Comparison of ENCODE assay signal across 14 mouse cellular contexts in the genomic region with DNA sequence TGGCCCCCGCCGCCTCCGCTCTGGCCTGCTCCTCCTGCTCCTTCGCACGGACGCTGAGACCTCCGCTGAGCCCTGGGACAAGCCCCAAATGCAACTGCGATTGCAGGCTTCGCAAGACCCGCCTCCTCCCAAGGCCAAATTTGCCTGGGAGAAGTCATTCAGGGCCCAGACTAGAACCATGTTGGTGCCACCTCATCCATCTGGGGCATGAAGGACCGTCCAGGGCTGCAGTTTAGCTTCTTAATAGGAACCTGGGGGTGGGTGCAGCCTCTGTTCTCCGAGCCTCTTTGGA. TPM values are rescaled to one million over a fixed set of nuclear protein-coding genes. Genes with fewer than 3 reads are reported as not detected.
DNase-seq lines count a peak whose midpoint lies in the region; ATAC-seq and TF ChIP-seq lines count a peak whose summit lies in the region.
"Had no signal": no experiment of that assay in that cellular context is flagged by ENCODE, and none has a peak within 500 bp of the region (broad histone marks: within the 10 kb centered on the region; RNA-seq: fewer than 3 reads in every experiment).

No protein-coding gene starts in this region.

- no peak for DNase-seq in heart, adult 2 months
- DNase-seq in ES-CJ7 (ENCODE audit: low read depth, low spot score), result peak; percentile 26
- no peak for DNase-seq in spleen, adult 18-20 months
- DNase-seq in left cerebral cortex, adult 8-10 months (ENCODE audit: low spot score in 2 of 2), result no peak
- no peak for DNase-seq in right cerebral cortex, adult 18-20 months
- DNase-seq: gastrocnemius, postnatal 25 days; layer of hippocampus, postnatal 36 days; lung, postnatal 36 days had no signal

- no peaks in the 10 kb centered on the region for H3K79me2 ChIP-seq in heart, adult 2 months (replicated peaks; ENCODE audit: control insufficient read depth, insufficient read depth, low read length)

- no peak overlapping the region for H3K27ac ChIP-seq in heart, embryonic 15.5 days
- H3K27ac ChIP-seq in heart, adult 2 months, result no peak overlapping the region
- peak overlapping the region; percentile 89 for H3K27ac ChIP-seq in embryonic facial prominence, embryonic 13.5 days
- peak overlapping the region; percentile 83 for H3K27ac ChIP-seq in limb, embryonic 12.5 days

- H3K9ac ChIP-seq in heart, embryonic 15.5 days, result no peak overlapping the region
- H3K9ac ChIP-seq in heart, adult 2 months (ENCODE audit: low read depth, low read length), result no peak overlapping the region
- H3K9ac ChIP-seq in embryonic facial prominence, embryonic 13.5 days, result peak overlapping the region; percentile 87
- peak overlapping the region; percentile 78 for H3K9ac ChIP-seq in limb, embryonic 12.5 days (replicated peaks)

- H3K4me3 ChIP-seq in heart, embryonic 15.5 days, result peak overlapping the region; percentile 6; the same call in 1 of the 2 replicates
- no peak overlapping the region for H3K4me3 ChIP-seq in heart, adult 2 months
- peak overlapping the region; percentile 66 for H3K4me3 ChIP-seq in embryonic facial prominence, embryonic 13.5 days
- peak overlapping the region; percentile 65 for H3K4me3 ChIP-seq in limb, embryonic 12.5 days (replicated peaks)

- TF ChIP-seq CTCF in heart, adult 2 months (IDR thresholded peaks at IDR 0.05), result no peak

- no peaks in the 10 kb centered on the region for H3K9me3 ChIP-seq in heart, embryonic 15.5 days (replicated peaks)
- H3K9me3 ChIP-seq in embryonic facial prominence, embryonic 13.5 days, result no peaks in the 10 kb centered on the region
- H3K9me3 ChIP-seq in limb, embryonic 12.5 days, result no peaks in the 10 kb centered on the region
- H3K9me3 ChIP-seq: G1E had no signal

- intact Hi-C loops in heart, adult 2 months (cut with DNase I), result no loop called here

- WGBS in heart, embryonic 15.5 days, result 8% methylated on average over 12 of the region's 12 CpGs
- 24% methylated on average over 12 of the region's 12 CpGs for WGBS in heart, adult 2 months
- WGBS in embryonic facial prominence, embryonic 13.5 days, result 10% methylated on average over 12 of the region's 12 CpGs
- 5% methylated on average over 12 of the region's 12 CpGs for WGBS in limb, embryonic 12.5 days

- peaks cover 35% of the 10 kb centered on the region for H3K4me1 ChIP-seq in heart, embryonic 15.5 days (replicated peaks)
- H3K4me1 ChIP-seq in heart, adult 2 months (ENCODE audit: control insufficient read depth, insufficient read depth, low read length), result no peaks in the 10 kb centered on the region
- peaks cover 71% of the 10 kb centered on the region for H3K4me1 ChIP-seq in embryonic facial prominence, embryonic 13.5 days
- peaks cover 72% of the 10 kb centered on the region for H3K4me1 ChIP-seq in limb, embryonic 12.5 days (replicated peaks)

- H3K36me3 ChIP-seq in heart, embryonic 15.5 days, result no peaks in the 10 kb centered on the region
- H3K36me3 ChIP-seq in heart, adult 2 months (ENCODE audit: control insufficient read depth, insufficient read depth, low read length), result no peaks in the 10 kb centered on the region
- H3K36me3 ChIP-seq in embryonic facial prominence, embryonic 13.5 days, result peaks cover 15% of the 10 kb centered on the region; the same call in 1 of the 2 replicates
- H3K36me3 ChIP-seq in limb, embryonic 12.5 days, result no peaks in the 10 kb centered on the region
- H3K36me3 ChIP-seq: G1E had no signal

- ATAC-seq in heart, embryonic 15.5 days (replicated peaks; ENCODE audit: insufficient number of reproducible peaks, insufficient read depth, low FRiP score, low read depth), result no peak
- ATAC-seq in embryonic facial prominence, embryonic 13.5 days (ENCODE audit: insufficient number of reproducible peaks, insufficient read depth, low FRiP score, low TSS enrichment, low read depth), result no peak
- ATAC-seq in limb, embryonic 12.5 days (ENCODE audit: insufficient number of reproducible peaks, insufficient read depth, low FRiP score, low TSS enrichment, low read depth), result no peak
- ATAC-seq: intestine, embryonic 16.5 days had no signal

- no peak for TF ChIP-seq POLR2A in heart, adult 2 months (IDR thresholded peaks at IDR 0.05; ENCODE audit: insufficient read depth, low read depth, low read length)

- TF ChIP-seq EP300 in heart, adult 2 months (IDR thresholded peaks at IDR 0.05; ENCODE audit: insufficient read depth, low read depth, low read length), result no peak

- peaks cover 100% of the 10 kb centered on the region for H3K27me3 ChIP-seq in heart, embryonic 15.5 days
- peaks cover 18% of the 10 kb centered on the region for H3K27me3 ChIP-seq in heart, adult 2 months (ENCODE audit: control insufficient read depth, insufficient read depth, low read length)
- H3K27me3 ChIP-seq in embryonic facial prominence, embryonic 13.5 days, result peaks cover 79% of the 10 kb centered on the region
- peaks cover 94% of the 10 kb centered on the region for H3K27me3 ChIP-seq in limb, embryonic 12.5 days

- no peak overlapping the region for H3K4me2 ChIP-seq in heart, embryonic 15.5 days
- peak overlapping the region; percentile 82 for H3K4me2 ChIP-seq in embryonic facial prominence, embryonic 13.5 days
- H3K4me2 ChIP-seq in limb, embryonic 12.5 days, result peak overlapping the region; percentile 93

RNA-seq across cellular contexts. Expression of a gene that starts 2.8 kb away (rescaled TPM):
- 3.8 and 11.1 TPM in 2 replicates for polyA plus RNA-seq in heart, embryonic 15.5 days (2015; fragmentation: Nextera tagmentation; extraction: Ambion mirVana)
- total RNA-seq in heart, adult 2 months (2021), result under 1 TPM; 0.68 to 0.89 TPM
- 0.38 and 2.3 TPM in 2 replicates for polyA plus RNA-seq in heart, adult 2 months (2012; rRNA removed)
- polyA plus RNA-seq in embryonic facial prominence, embryonic 13.5 days (2015; fragmentation: Nextera tagmentation; extraction: Ambion mirVana), result 152 and 159 TPM in 2 replicates
- polyA plus RNA-seq in limb, embryonic 12.5 days (2016; fragmentation: Nextera tagmentation; extraction: Ambion mirVana), result 82.4 and 105 TPM in 2 replicates
- total RNA-seq in left cerebral cortex, adult 8-10 months (2022), result 1 to 10 TPM in 2 of 4 experiments, under 1 TPM in 2; 0.94 to 1.6 (median 1.2) TPM
- total RNA-seq: common myeloid progenitor, adult 5-6 weeks; G1E had no signal
- polyA plus RNA-seq: G1E had no signal

RNA-seq across cellular contexts. Expression of a gene that starts 8.6 kb away (rescaled TPM):
- 0.24 and 0.96 TPM in 2 replicates for polyA plus RNA-seq in heart, embryonic 15.5 days (2015; fragmentation: Nextera tagmentation; extraction: Ambion mirVana)
- not detected for total RNA-seq in heart, adult 2 months (2021)
- polyA plus RNA-seq in heart, adult 2 months (2012; rRNA removed), result 0.21 and 0.53 TPM in 2 replicates
- 32.3 and 34.8 TPM in 2 replicates for polyA plus RNA-seq in embryonic facial prominence, embryonic 13.5 days (2015; fragmentation: Nextera tagmentation; extraction: Ambion mirVana)
- 17.5 and 22.1 TPM in 2 replicates for polyA plus RNA-seq in limb, embryonic 12.5 days (2016; fragmentation: Nextera tagmentation; extraction: Ambion mirVana)
- total RNA-seq in left cerebral cortex, adult 8-10 months (2022), result 100 to 1,000 TPM; 271 to 280 (median 273) TPM
- total RNA-seq: common myeloid progenitor, adult 5-6 weeks; G1E; gastrocnemius, postnatal 25 days had no signal

RNA-seq across cellular contexts. Expression of a gene that starts 10.8 kb away (rescaled TPM):
- 116 and 117 TPM in 2 replicates for polyA plus RNA-seq in heart, embryonic 15.5 days (2015; fragmentation: Nextera tagmentation; extraction: Ambion mirVana)
- 100 to 1,000 TPM; 111 to 118 TPM for total RNA-seq in heart, adult 2 months (2021)
- polyA plus RNA-seq in heart, adult 2 months (2012; rRNA removed), result 129 and 145 TPM in 2 replicates
- polyA plus RNA-seq in embryonic facial prominence, embryonic 13.5 days (2015; fragmentation: Nextera tagmentation; extraction: Ambion mirVana), result 169 and 178 TPM in 2 replicates
- polyA plus RNA-seq in limb, embryonic 12.5 days (2016; fragmentation: Nextera tagmentation; extraction: Ambion mirVana), result 142 and 151 TPM in 2 replicates
- 100 to 1,000 TPM; 103 to 117 (median 109) TPM for total RNA-seq in left cerebral cortex, adult 8-10 months (2022)

RNA-seq across cellular contexts. Expression of a gene that starts 14.9 kb away (rescaled TPM):
- polyA plus RNA-seq in heart, embryonic 15.5 days (2015; fragmentation: Nextera tagmentation; extraction: Ambion mirVana), result 684 and 768 TPM in 2 replicates
- 1,000 to 10,000 TPM; 1,480 to 1,595 TPM for total RNA-seq in heart, adult 2 months (2021)
- 439 and 626 TPM in 2 replicates for polyA plus RNA-seq in heart, adult 2 months (2012; rRNA removed)
- polyA plus RNA-seq in embryonic facial prominence, embryonic 13.5 days (2015; fragmentation: Nextera tagmentation; extraction: Ambion mirVana), result 987 and 1,032 TPM in 2 replicates
- 882 and 891 TPM in 2 replicates for polyA plus RNA-seq in limb, embryonic 12.5 days (2016; fragmentation: Nextera tagmentation; extraction: Ambion mirVana)
- 1,000 to 10,000 TPM in 1 of 4 experiments, 100 to 1,000 TPM in 3; 847 to 1,003 (median 930) TPM for total RNA-seq in left cerebral cortex, adult 8-10 months (2022)

RNA-seq across cellular contexts. Expression of a gene that starts 18.9 kb away (rescaled TPM):
- polyA plus RNA-seq in heart, embryonic 15.5 days (2015; fragmentation: Nextera tagmentation; extraction: Ambion mirVana), result 8.7 and 12.7 TPM in 2 replicates
- 1 to 10 TPM; 8.1 to 8.6 TPM for total RNA-seq in heart, adult 2 months (2021)
- polyA plus RNA-seq in heart, adult 2 months (2012; rRNA removed), result 18.8 and 21.2 TPM in 2 replicates
- 28.2 and 30.8 TPM in 2 replicates for polyA plus RNA-seq in embryonic facial prominence, embryonic 13.5 days (2015; fragmentation: Nextera tagmentation; extraction: Ambion mirVana)
- polyA plus RNA-seq in limb, embryonic 12.5 days (2016; fragmentation: Nextera tagmentation; extraction: Ambion mirVana), result 26.8 and 27.3 TPM in 2 replicates
- 10 to 100 TPM; 39.1 to 42.8 (median 40.4) TPM for total RNA-seq in left cerebral cortex, adult 8-10 months (2022)

Comparison
In these comparisons a context has a peak if more than half of its experiments do, and no peak if none do; other contexts are left out.
1. H3K27ac ChIP-seq: peak in embryonic facial prominence, embryonic 13.5 days (single experiment) and limb, embryonic 12.5 days (single experiment); none in heart, embryonic 15.5 days (single experiment) and heart, adult 2 months (single experiment).
2. H3K9ac ChIP-seq: peak in embryonic facial prominence, embryonic 13.5 days (single experiment) and limb, embryonic 12.5 days (single experiment); none in heart, embryonic 15.5 days (single experiment) and heart, adult 2 months (single experiment).